ENCODE assay signal across 8 mouse cellular contexts in genomic region chr5:76656212-76656611, GRCm38 (mm10). TPM values are rescaled to one million over a fixed set of nuclear protein-coding genes. Genes with fewer than 3 reads are reported as not detected.
A peak's percentile ranks its signal among the peaks of the same experiment; 100 is the strongest.
DNase-seq lines count a peak whose midpoint lies in the region; ATAC-seq lines count a peak whose summit lies in the region.

Gene C530008M17Rik (plus strand): TSS chr5:76656512.

- H3K4me2 ChIP-seq in heart, embryonic 16.5 days (ENCODE audit: low read depth, low read length) = peak within 1 kb of the TSS; percentile 100
- peak within 1 kb of the TSS; percentile 80 for H3K4me2 ChIP-seq in forebrain, embryonic 14.5 days (ENCODE audit: low read length)
- H3K4me2 ChIP-seq in limb, embryonic 13.5 days (replicated peaks) = peak within 1 kb of the TSS; percentile 89

- H3K36me3 ChIP-seq in heart, embryonic 16.5 days (ENCODE audit: control insufficient read depth, insufficient read depth) = no peaks in the 10 kb centered on the region
- 0 out of 2 replicates have a peak, but pooled peaks cover 2% of the 10 kb centered on the region for H3K36me3 ChIP-seq in forebrain, embryonic 14.5 days (ENCODE audit: control insufficient read depth, insufficient read depth, low read length)
- no peaks in the 10 kb centered on the region for H3K36me3 ChIP-seq in limb, embryonic 13.5 days

- no peak within 1 kb of the TSS for H3K27ac ChIP-seq in heart, embryonic 16.5 days (ENCODE audit: low read length)
- H3K27ac ChIP-seq in forebrain, embryonic 14.5 days (ENCODE audit: low read depth, low read length) = peak within 1 kb of the TSS; percentile 99
- H3K27ac ChIP-seq in limb, embryonic 13.5 days = 0 out of 2 replicates have a peak within 1 kb of the TSS, but pooled peaks have one; percentile 87

- DNase-seq in heart, postnatal 10 days = no peak
- peak; percentile 37 for DNase-seq in adipocyte (ENCODE audit: low spot score)
- DNase-seq in forebrain, embryonic 14.5 days (ENCODE audit: low spot score) = peak; percentile 42
- no peak for DNase-seq in right cerebral cortex, postnatal 14 days
- DNase-seq in ovary, adult 18-20 months (ENCODE audit: low spot score) = no peak
- DNase-seq in urinary bladder, postnatal 10 days (ENCODE audit: low spot score) = no peak

- intact Hi-C loops in heart, postnatal 10 days (cut with DNase I) = loop anchor here (5.0 kb wide), 2 partner anchors 61 to 186 kb away; no protein-coding TSS in a partner anchor

- WGBS in heart, embryonic 16.5 days = 87% methylated on average over 2 of the region's 2 CpGs
- WGBS in forebrain, embryonic 14.5 days = 86% methylated on average over 2 of the region's 2 CpGs
- WGBS in limb, embryonic 13.5 days = 85% methylated on average over 2 of the region's 2 CpGs

- no peak for ATAC-seq in heart, embryonic 16.5 days (replicated peaks; ENCODE audit: extremely low read depth, insufficient read depth, low FRiP score)
- no peak for ATAC-seq in forebrain, embryonic 14.5 days
- ATAC-seq in limb, embryonic 13.5 days (ENCODE audit: low FRiP score, low read depth) = no peak

- peak within 1 kb of the TSS; percentile 80 for H3K4me3 ChIP-seq in heart, embryonic 16.5 days (ENCODE audit: low read length)
- H3K4me3 ChIP-seq in forebrain, embryonic 14.5 days (ENCODE audit: low read depth, low read length) = peak within 1 kb of the TSS; percentile 93
- H3K4me3 ChIP-seq in limb, embryonic 13.5 days = peak within 1 kb of the TSS; percentile 82

- H3K9ac ChIP-seq in heart, embryonic 16.5 days (ENCODE audit: low read length) = peak within 1 kb of the TSS; percentile 91
- H3K9ac ChIP-seq in forebrain, embryonic 14.5 days (ENCODE audit: low read length) = peak within 1 kb of the TSS; percentile 100
- H3K9ac ChIP-seq in limb, embryonic 13.5 days = peak within 1 kb of the TSS; percentile 93

- no peaks in the 10 kb centered on the region for H3K27me3 ChIP-seq in heart, embryonic 16.5 days (ENCODE audit: control insufficient read depth, insufficient read depth, low read length)
- H3K27me3 ChIP-seq in forebrain, embryonic 14.5 days (replicated peaks; ENCODE audit: control insufficient read depth, insufficient read depth, low read length) = no peaks in the 10 kb centered on the region
- H3K27me3 ChIP-seq in limb, embryonic 13.5 days = no peaks in the 10 kb centered on the region

- H3K9me3 ChIP-seq in heart, embryonic 16.5 days (replicated peaks; ENCODE audit: control insufficient read depth, low read length) = no peaks in the 10 kb centered on the region
- no peaks in the 10 kb centered on the region for H3K9me3 ChIP-seq in forebrain, embryonic 14.5 days (replicated peaks; ENCODE audit: control insufficient read depth, low read length)
- H3K9me3 ChIP-seq in limb, embryonic 13.5 days = no peaks in the 10 kb centered on the region

- H3K4me1 ChIP-seq in heart, embryonic 16.5 days (ENCODE audit: control insufficient read depth, insufficient read depth, low read length) = peaks cover 4% of the 10 kb centered on the region; the same call in 1 of the 2 replicates
- peaks cover 10% of the 10 kb centered on the region for H3K4me1 ChIP-seq in forebrain, embryonic 14.5 days (ENCODE audit: control insufficient read depth, insufficient read depth, low read length)
- H3K4me1 ChIP-seq in limb, embryonic 13.5 days = peaks cover 14% of the 10 kb centered on the region

RNA-seq across cellular contexts. Expression of gene C530008M17Rik, which starts in this region (rescaled TPM):
- polyA plus RNA-seq in heart, embryonic 16.5 days (2015; fragmentation: Nextera tagmentation; extraction: Ambion mirVana) = 31.6 and 37.4 TPM in 2 replicates
- total RNA-seq in heart, postnatal 10 days (2021) = 1 to 10 TPM; 3.9 to 4.1 TPM
- 44.6 and 57.5 TPM in 2 replicates for polyA plus RNA-seq in forebrain, embryonic 14.5 days (2014; fragmentation: Nextera tagmentation; extraction: Ambion mirVana)
- polyA plus RNA-seq in limb, embryonic 13.5 days (2015; fragmentation: Nextera tagmentation; extraction: Ambion mirVana) = 19.9 and 24.2 TPM in 2 replicates

Comparison
In these comparisons a context has a peak if more than half of its experiments do, and no peak if none do; other contexts are left out.
1. DNase-seq: peak in adipocyte (single experiment) and forebrain, embryonic 14.5 days (single experiment); none in heart, postnatal 10 days (0 of 2), right cerebral cortex, postnatal 14 days (single experiment), ovary, adult 18-20 months (single experiment) and urinary bladder, postnatal 10 days (single experiment).
2. Peak in every context shown above with its lines, with median percentiles within 50 percentile points of each other: H3K4me2 ChIP-seq, H3K4me3 ChIP-seq and H3K9ac ChIP-seq.